Mouse (Mus musculus): ENCODE results near the gene Ralbp1.

Gene Ralbp1

DNA sequence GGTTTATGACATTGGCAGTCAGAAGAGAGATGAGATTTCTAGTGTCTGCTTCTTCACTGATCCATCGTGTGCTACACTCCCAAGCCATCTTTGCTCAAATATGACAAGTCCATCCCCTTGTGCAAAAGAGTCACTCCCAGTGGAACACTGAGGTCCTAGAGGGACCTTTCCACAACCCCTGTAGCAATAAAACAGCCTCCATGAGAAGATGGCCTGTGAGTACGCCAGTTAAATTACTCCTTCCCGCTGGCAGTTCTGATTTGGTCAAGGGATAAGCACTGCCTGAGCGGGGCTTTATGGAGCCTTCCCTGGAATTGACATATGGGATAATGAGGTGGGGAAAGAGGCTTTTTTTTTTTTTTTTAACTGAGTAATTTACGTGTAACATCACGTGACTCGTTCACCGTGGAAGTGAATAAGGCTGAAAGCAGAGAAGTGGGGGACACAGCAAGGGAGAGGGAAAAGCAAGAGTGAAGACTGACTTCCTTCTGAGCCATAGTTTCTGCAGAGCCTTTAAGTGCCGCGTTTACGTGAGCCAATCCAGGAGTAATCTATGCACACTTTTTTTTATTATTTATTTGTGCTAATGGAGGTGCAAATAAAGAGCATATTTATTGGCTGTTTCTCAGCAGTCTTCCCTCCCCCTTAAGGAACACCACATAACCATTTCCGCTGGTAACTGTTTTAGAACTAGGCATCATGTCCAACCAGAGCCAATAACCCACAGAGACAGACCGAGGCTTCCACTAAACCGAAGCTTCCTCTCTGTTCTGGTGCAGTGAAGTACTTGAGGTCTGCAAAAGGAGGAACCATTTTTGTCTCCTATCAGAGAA is at the start of gene Ralbp1:
TSS of gene Ralbp1 (minus strand) at position 102 of the 833 bp plus-strand sequence.
- no peak for DNase-seq

DNA sequence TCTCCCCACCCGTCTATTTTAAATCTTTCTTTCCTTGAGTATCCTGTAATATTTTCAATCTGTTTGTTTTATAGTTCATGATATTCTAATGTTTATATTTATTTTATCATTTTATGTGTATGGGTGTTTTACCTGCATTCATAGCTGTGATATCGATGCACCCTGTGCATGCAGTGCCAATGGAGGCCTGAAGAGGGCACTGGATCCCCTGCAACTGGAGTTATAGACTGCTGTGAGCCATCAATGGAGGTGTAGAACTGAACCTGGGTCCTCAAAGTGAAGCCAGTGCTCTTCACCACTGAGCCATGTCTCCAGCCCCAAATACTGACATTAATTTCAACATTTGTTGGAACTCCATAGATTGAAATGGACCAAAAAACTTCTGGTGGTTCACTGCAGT is 48.1 kb upstream of the Ralbp1 start:
- peak; percentile 41 for DNase-seq

DNA sequence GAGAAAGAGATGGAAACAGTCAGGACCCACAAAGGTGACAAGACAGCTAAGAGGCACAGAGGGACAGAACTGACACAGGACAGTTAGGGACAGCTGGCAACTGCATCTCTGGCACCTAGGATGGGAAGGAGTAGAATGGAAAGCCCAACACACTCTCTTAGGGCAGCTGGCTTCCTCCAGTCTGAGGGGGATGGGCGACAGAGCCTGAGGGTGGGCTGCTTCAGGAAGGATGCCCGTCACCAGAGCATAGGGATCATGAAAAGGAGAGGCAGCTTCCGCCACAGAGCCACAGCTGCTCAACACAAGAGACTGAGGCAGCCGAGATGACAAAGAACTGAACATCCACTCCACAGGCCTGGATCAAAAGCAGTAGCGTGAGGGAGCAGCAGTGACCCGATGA is 45.9 kb upstream of the Ralbp1 start:
- peak in 1 of 2 experiments; percentile 27 for DNase-seq

- no peak for DNase-seq
Observed at GRCm38 (mm10) chr17:65930960-65931359, 45.4 kb upstream of the Ralbp1 start.

GRCm38 (mm10) chr17:65930158-65930826 is 44.7 kb upstream of the Ralbp1 start:
- DNase-seq: no peak

DNA sequence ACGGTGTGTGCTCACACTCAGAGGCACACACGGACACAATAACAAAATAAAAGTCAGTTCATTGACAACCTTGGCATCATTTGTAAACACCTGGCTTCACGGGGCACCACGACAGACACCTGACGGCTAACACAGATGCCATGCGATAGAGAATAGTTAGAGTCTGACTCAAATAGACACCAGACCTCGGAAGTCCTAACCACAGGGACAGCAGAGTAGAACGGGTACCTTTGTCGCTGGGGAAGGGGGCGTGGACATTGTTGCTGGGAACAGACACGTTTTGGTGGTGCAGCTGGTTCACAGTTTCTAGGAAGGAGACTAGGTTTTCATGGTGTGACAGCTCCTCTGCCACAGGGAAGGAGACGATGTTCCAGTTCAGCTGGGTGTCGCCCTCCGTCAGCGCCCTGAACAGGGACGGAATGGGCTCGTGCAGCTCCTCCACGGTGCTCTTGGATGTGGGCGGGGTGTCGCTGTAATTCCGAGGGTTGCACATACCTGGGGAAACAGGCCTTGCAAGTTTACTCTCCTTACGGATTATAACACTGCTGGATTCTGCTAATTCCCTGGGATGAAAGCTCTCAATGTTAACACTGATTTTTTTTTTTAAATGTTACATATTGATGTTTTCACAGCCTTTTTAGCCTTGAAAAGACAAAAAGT is 43.9 kb upstream of the Ralbp1 start:
- peak in 1 of 2 experiments; percentile 17 for DNase-seq

DNA sequence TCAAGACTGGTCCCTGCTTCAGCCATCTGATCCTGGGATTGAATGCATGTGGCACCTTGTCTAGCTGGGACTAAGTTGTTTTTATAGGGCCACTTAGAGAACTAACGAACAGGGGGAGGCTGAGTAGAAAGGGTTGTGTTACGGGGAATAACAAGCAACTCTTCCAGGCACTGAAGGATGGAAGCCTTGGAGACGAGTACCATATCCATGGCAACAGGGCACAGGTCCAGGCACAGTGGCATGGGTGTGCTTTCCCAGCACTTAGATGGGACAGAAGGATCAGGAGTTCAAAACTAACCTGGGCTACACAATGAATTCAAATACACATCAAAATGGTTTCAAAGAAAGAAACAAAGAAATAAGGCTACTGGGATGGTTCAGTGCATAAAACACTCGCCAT is 41.5 kb upstream of the Ralbp1 start:
- DNase-seq: no peak

- no peak for DNase-seq
Observed at GRCm38 (mm10) chr17:65924218-65924617, 38.6 kb upstream of the Ralbp1 start.

GRCm38 (mm10) chr17:65921975-65922374 is 36.4 kb upstream of the Ralbp1 start:
- no peak for DNase-seq

GRCm38 (mm10) chr17:65919235-65919634 is 33.6 kb upstream of the Ralbp1 start:
- no peak for DNase-seq

DNA sequence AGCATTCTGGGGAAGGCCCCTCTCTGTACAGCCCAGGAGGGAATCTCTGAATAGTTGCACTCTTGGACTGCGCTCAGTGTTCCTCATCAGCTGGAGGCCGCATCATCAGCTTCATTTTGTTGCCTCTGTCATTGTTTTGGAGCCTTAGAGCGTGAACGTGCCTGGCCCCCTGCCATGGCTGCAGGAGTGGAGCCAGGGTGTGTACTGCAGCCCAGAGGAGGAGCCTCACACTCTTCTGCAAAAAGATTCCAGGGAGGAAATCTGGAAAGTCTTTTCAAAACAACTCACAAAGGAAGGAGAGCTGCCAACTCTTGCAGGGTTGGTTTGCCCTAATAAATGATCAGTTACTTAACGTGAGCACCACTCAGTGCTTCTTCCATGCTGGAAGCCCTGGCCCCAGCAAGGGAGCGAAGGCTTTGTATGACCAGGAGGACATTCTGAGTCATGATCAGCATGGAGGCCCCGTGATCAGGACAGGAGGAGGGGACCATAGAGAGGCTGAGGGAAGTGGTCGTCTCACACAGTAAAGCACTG is 30.6 kb upstream of the Ralbp1 start:
- no peak for DNase-seq

DNA sequence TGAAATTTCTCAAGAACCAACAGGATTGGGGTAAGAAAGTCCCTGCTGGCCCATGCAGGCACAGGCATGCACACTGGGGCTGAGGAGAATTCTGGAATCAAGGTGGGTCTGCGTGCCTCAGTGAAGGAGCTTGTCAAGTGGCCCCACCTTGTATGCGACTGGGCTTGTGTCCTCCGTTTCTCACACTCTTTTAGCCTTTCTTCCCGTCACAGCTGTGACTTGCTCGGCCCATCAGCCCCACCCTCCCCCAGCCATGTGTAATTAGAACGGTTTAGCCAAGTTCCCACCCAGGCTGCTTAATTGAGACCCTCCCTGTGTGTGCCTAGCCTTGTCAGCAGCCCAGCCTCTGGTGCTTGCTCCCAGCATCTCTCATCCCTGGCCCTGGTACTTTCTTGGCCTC is 28.5 kb upstream of the Ralbp1 start:
- DNase-seq: no peak

- DNase-seq: no peak
Observed at GRCm38 (mm10) chr17:65912202-65912601, 26.6 kb upstream of the Ralbp1 start.

- no peak for DNase-seq
Observed at GRCm38 (mm10) chr17:65911285-65912069, 25.9 kb upstream of the Ralbp1 start.

DNA sequence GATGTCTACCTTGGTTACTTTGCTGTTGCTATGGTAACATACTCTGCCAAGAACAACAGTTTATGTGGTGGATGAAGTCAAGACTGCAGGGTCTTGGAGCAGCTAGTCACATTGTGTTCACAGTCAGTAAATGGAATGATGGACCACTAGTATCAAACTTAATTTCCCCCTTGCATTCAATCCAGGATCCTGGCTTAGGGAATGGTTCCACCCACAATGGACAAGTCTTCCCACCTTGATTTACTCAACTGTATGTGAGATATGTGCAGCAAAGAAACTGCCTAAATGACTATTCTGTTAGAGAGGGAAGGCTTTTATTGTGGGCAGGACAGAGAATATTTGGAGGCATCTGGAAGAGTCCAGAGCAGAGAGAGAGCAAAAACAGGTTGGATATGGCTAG is 22.7 kb upstream of the Ralbp1 start:
- no peak for DNase-seq

GRCm38 (mm10) chr17:65906895-65907401 is 21.4 kb upstream of the Ralbp1 start:
- peak; percentile 50 to 52 for DNase-seq

- peak; percentile 19 to 22 for DNase-seq
Observed at GRCm38 (mm10) chr17:65906313-65906894, 20.8 kb upstream of the Ralbp1 start.

- DNase-seq: no peak
Observed at GRCm38 (mm10) chr17:65905241-65905640, 19.6 kb upstream of the Ralbp1 start.

DNA sequence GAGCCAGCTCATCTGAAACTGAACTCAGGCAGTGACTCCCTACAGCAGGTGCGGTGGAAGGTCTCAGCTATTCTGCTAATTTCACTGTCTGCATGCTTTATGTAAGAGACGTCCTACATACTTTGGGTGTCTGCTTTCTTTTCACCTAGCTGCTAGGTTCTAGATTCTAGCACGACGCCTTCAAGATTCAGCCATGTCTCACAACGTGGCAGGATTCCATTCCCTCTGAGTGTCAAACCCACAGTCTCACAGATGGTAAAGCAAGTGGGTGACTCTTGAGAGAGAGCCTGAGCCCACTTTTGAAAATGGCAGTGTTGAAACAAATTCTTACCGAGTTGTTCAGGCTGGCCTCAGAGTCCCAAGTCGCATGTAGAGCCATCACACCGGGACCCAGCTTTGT is 18.2 kb upstream of the Ralbp1 start:
- DNase-seq: no peak

DNA sequence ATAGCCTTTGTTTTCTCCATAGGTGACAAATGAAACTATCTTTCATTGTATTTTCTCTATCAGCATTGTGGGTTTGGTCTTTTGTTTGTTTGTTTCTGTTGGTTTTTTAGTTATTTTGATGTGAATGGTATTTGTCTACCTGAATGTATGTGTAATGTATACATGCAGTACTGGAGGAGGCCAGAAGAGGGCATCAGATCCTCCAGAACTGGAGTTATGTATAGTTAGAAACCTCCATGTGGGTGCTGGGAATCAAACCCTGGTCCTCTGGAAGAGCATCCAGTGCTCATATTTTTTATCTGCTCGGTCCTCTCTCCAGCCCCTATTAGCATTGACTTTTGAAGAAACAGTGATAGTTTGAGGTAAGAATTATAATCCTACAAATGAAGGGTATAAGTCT is 17.4 kb upstream of the Ralbp1 start:
- no peak for DNase-seq

GRCm38 (mm10) chr17:65902281-65902680 is 16.7 kb upstream of the Ralbp1 start:
- no peak for DNase-seq

- DNase-seq: no peak
Observed at GRCm38 (mm10) chr17:65896016-65896415, 10.4 kb upstream of the Ralbp1 start.
